Mouse (Mus musculus) ovary, adult 2 months (tissue): Measurements from ENCODE around the gene Gclm. TPM values are rescaled to one million over a fixed set of nuclear protein-coding genes. Genes with fewer than 3 reads are reported as not detected.

Experiments used
- polyA plus RNA-seq: library from polyadenylated mRNA; depleted of rRNA; stranded (reverse); fragments of >200 nt; gene quantifications from 2 replicates; pipeline ENCODE4 v1.2.3, GENCODE M21; 2012; rRNA removed

Gclm gene
- polyA plus RNA-seq: 72.7 and 120 TPM in 2 replicates

DNA sequence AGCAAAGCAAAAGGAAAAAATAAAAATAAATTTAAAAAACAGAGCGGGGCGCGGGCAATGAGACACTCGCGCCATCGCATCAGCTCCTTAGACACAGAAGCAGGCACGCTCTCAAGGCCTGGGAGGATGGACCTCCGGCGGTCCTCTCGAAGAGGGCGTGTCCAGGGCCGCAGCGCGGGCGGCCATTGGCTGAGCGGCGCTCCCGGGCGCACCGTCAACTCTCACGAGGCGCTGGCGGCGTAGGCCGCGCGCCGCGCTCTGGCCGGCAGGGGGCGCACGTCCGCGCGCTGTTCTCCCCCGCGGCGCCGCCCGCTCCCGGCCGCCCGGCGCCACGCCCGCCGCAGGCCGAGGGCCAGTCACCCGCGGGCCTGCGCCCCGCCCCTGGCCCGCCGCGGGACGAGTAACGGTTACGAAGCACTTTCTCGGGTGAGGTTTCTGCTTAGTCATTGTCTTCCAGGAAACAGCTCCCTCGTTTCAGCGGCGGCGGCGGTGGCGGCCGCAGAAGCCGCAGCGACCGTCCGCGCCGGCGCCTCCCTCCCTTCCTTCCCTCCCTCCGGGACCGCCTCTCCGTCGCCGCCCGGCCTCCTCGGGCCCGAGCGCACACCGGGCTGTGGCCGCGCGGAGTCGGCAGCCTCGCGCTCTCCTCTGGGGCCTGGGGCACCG is at the start of gene Gclm:
TSS of gene Gclm (plus strand) at position 343 of the 663 bp plus-strand sequence.

DNA sequence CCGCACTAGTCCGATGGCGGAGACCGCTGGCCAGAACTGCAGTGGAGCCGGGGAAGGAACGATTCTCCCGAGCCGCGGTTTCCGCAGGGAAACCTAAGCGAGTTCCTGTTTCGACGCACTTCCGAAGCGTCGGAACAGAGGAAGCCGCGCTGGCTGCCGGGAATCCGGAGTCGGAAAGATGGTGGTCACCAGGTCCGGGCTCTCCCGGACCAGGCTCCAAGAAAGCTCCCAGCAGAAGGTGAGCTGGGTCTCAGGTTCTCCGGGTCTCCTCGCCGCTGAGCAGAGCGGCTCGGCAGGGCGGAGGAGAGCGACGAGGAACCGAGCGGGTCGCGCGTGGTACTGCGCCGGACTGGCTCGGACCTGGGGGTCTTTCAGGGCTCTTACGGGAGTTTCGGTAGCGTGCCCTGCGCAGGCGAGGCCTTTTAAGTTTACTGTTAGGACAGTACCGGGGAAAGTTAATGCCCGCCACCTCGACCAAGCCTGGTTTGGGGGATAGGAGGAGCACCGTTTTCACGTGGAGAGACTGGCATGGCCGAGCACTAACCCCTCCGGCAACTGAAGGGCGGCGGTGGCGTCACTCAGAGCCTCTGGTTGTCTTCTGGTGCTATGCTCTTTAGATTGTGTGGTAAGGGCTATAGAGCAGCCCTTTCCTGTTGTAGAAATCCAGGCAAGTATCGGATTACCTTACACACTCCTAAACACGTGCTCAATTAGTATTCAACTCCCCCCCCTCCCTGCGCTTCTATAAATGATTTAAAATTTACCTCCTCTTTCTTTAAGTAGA is 29.1 kb downstream of the Gclm start, which contains the start of gene Dnttip2:
TSS of gene Dnttip2 (plus strand) at position 148 of the 784 bp plus-strand sequence.

DNA sequence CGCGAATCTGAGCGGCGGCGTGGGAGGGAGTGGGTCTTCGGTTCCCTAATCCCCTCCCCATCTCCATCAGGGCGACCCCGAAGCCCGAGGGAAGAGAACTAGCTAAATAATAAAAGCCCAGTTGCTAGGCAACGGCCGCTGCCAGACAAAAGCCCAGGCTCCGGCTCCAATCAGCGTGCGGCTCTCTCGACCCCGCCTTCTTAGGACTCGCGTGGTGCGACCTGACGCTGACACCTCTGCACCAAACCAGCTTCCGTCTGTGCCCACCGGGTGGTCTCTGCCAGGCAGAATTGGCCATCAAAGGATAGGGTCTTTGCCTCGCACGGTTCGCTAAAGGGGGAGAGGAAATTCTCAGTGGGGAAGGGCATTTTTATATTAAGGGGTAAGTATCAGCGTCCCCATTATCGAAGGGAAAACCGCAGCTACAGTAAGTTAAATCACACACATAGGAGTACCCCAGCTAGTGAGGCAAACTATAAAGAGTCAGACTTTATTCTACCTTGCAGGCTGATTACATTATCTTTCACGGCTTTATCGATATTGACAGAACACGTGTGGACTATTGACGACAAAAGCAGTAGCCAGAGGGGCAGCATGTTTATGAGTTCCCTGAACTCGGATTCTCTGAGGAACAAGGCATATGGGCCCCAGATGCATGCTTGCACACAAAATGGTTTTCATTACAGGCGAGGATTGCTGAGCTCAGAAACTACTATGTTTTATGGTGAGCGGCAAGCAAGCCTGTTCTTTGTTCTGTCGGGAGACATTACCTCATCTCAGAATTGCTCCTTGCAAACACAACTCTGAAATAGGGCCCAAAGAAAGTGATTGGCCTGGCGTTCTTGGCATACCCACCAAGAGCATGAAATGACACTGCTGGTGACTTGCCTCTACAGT is 48.8 kb downstream of the Gclm start, which contains the start of gene Bcar3:
TSS of gene Bcar3 (plus strand) at position 183 of the 897 bp plus-strand sequence.

Other genes with a start within 250 kb of the Gclm start
- gene Abca4, start 201.1 kb upstream of the Gclm start, polyA plus RNA-seq: 6.4 and 8.2 TPM in 2 replicates
- gene Dnttip2, start 28.8 kb downstream of the Gclm start, polyA plus RNA-seq: 4.4 and 4.8 TPM in 2 replicates
- 56.4 and 77.8 TPM in 2 replicates for gene Bcar3, start 48.6 kb downstream of the Gclm start, polyA plus RNA-seq